Mouse (Mus musculus) lung, postnatal 0 days (tissue): ENCODE measurements at regions not wholly inside any gene's neighbourhood (a gene's known extent, or its start where the extent isn't known, plus 50 kb on each side); places are given as distances from the start of the nearest gene placed in this dataset.

Source experiments
- CTCF ChIP-seq: IDR thresholded peaks from 2 replicates; pipeline ENCODE4 v1.5.1; 2016; ENCODE audit warnings: antibody characterized with exemption, mild to moderate bottlenecking
- EP300 ChIP-seq: IDR thresholded peaks from 2 replicates; pipeline ENCODE4 v1.6.1; 2016; ENCODE audit warnings: antibody characterized with exemption, mild to moderate bottlenecking, control low read depth

DNA sequence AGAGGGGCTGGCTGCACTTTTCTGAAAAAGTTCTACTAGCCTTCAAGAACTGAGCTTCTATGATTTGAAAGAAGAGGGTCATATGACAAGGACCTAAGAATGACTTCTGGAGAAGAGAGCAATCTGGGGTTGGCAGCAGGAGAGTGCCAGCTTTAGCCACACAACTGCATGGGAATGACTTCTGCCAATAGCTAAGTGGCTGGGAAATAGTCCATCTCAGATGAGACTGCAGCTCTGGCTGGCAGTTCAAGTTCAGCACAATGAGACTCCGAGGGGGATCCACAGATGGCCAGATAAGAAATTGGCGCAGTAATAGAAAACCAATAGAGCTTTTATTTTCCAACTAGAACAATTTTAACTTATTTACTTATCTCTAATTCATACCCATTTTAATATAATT lies 122.1 kb upstream of the Fbxo33 start:
- TF ChIP-seq CTCF (no peak), EP300 (no peak)
